Mouse (Mus musculus): ENCODE measurements around the gene Mdm2. TPM values are rescaled to one million over a fixed set of nuclear protein-coding genes. Genes with fewer than 3 reads are reported as not detected.

Mdm2 gene
- polyA plus RNA-seq, 1 experiment: 36.0 TPM

- H3ac ChIP-seq (ENCODE audit: control insufficient read depth, insufficient read length, low read depth): no peak overlapping the region
- no peak for TF ChIP-seq USF1 (IDR thresholded peaks at IDR 0.05; ENCODE audit: low read depth)
- peaks cover 43% of the 10 kb centered on the region for H3K79me3 ChIP-seq (ENCODE audit: low read depth)
- H3K36me3 ChIP-seq (ENCODE audit: control insufficient read depth, insufficient read depth): peaks cover 98% of the 10 kb centered on the region
- no peak overlapping the region for H3K4me3 ChIP-seq (ENCODE audit: insufficient read depth, poor library complexity, severe bottlenecking)
- peaks cover 79% of the 10 kb centered on the region for H3K79me2 ChIP-seq (ENCODE audit: control insufficient read depth, insufficient read depth)
- no peaks in the 10 kb centered on the region for H3K27me3 ChIP-seq (ENCODE audit: control insufficient read depth, insufficient read depth, insufficient read length)
Measured at GRCm38 (mm10) chr10:117696827-117697560, 13.6 kb downstream of the Mdm2 start.

- Histone ChIP-seq H3K36me3 (ENCODE audit: control insufficient read depth, insufficient read depth) (peaks cover 98% of the 10 kb centered on the region), H3K4me3 (ENCODE audit: insufficient read depth, poor library complexity, severe bottlenecking) (no peak overlapping the region)
- no peak for TF ChIP-seq USF1 (IDR thresholded peaks at IDR 0.05; ENCODE audit: low read depth)
- no peak for TF ChIP-seq CEBPB (IDR thresholded peaks at IDR 0.05; ENCODE audit: low read depth)
- no peak for TF ChIP-seq CTCF (IDR thresholded peaks at IDR 0.05; ENCODE audit: control insufficient read depth, insufficient read depth, insufficient read length)
- no peak for TF ChIP-seq FOSL1 (IDR thresholded peaks at IDR 0.05; ENCODE audit: insufficient read depth, low read length, poor library complexity, severe bottlenecking)
- TF ChIP-seq MYOD1 (IDR thresholded peaks at IDR 0.05; ENCODE audit: control insufficient read depth, insufficient read length, low read depth): no peak
- TF ChIP-seq MYOG (IDR thresholded peaks at IDR 0.05; ENCODE audit: control insufficient read depth, extremely low read depth, insufficient read length): no peak
- no peak for TF ChIP-seq MAX (IDR thresholded peaks at IDR 0.05)
Measured at GRCm38 (mm10) chr10:117696021-117696826, 14.3 kb downstream of the Mdm2 start.

GRCm38 (mm10) chr10:117695605-117696004 is 15.0 kb downstream of the Mdm2 start:
- Histone ChIP-seq H3K27me3 (ENCODE audit: control insufficient read depth, insufficient read depth, insufficient read length) (no peaks in the 10 kb centered on the region), H3K79me2 (ENCODE audit: control insufficient read depth, insufficient read depth) (peaks cover 65% of the 10 kb centered on the region), H3K36me3 (ENCODE audit: control insufficient read depth, insufficient read depth) (peaks cover 98% of the 10 kb centered on the region), H3ac (ENCODE audit: control insufficient read depth, insufficient read length, low read depth) (no peak overlapping the region), H3K4me3 (ENCODE audit: insufficient read depth, poor library complexity, severe bottlenecking) (no peak overlapping the region), H3K79me3 (ENCODE audit: low read depth) (peaks cover 39% of the 10 kb centered on the region)
- no peak for TF ChIP-seq USF1 (IDR thresholded peaks at IDR 0.05; ENCODE audit: low read depth)
- no peak for TF ChIP-seq FOSL1 (IDR thresholded peaks at IDR 0.05; ENCODE audit: insufficient read depth, low read length, poor library complexity, severe bottlenecking)
- TF ChIP-seq MYOG (IDR thresholded peaks at IDR 0.05; ENCODE audit: control insufficient read depth, extremely low read depth, insufficient read length): no peak
- no peak for TF ChIP-seq MAX (IDR thresholded peaks at IDR 0.05)
- TF ChIP-seq MYOD1 (IDR thresholded peaks at IDR 0.05; ENCODE audit: control insufficient read depth, insufficient read length, low read depth): no peak
- no peak for TF ChIP-seq CEBPB (IDR thresholded peaks at IDR 0.05; ENCODE audit: low read depth)
- TF ChIP-seq CTCF (IDR thresholded peaks at IDR 0.05; ENCODE audit: control insufficient read depth, insufficient read depth, insufficient read length): no peak

More at GRCm38 (mm10) chr10:117696021-117696826, 14.3 kb downstream of the Mdm2 start:
- H3ac ChIP-seq (ENCODE audit: control insufficient read depth, insufficient read length, low read depth): no peak overlapping the region
- H3K79me2 ChIP-seq (ENCODE audit: control insufficient read depth, insufficient read depth): peaks cover 71% of the 10 kb centered on the region
- no peaks in the 10 kb centered on the region for H3K27me3 ChIP-seq (ENCODE audit: control insufficient read depth, insufficient read depth, insufficient read length)
- peaks cover 45% of the 10 kb centered on the region for H3K79me3 ChIP-seq (ENCODE audit: low read depth)

- Histone ChIP-seq H3K36me3 (ENCODE audit: control insufficient read depth, insufficient read depth) (peaks cover 98% of the 10 kb centered on the region), H3K79me2 (ENCODE audit: control insufficient read depth, insufficient read depth) (peaks cover 65% of the 10 kb centered on the region), H3K27me3 (ENCODE audit: control insufficient read depth, insufficient read depth, insufficient read length) (no peaks in the 10 kb centered on the region), H3K79me3 (ENCODE audit: low read depth) (peaks cover 34% of the 10 kb centered on the region), H3ac (ENCODE audit: control insufficient read depth, insufficient read length, low read depth) (no peak overlapping the region), H3K4me3 (ENCODE audit: insufficient read depth, poor library complexity, severe bottlenecking) (no peak overlapping the region)
- TF ChIP-seq MYOG (IDR thresholded peaks at IDR 0.05; ENCODE audit: control insufficient read depth, extremely low read depth, insufficient read length) (no peak), FOSL1 (IDR thresholded peaks at IDR 0.05; ENCODE audit: insufficient read depth, low read length, poor library complexity, severe bottlenecking) (no peak), CTCF (IDR thresholded peaks at IDR 0.05; ENCODE audit: control insufficient read depth, insufficient read depth, insufficient read length) (no peak), MYOD1 (IDR thresholded peaks at IDR 0.05; ENCODE audit: control insufficient read depth, insufficient read length, low read depth) (no peak), MAX (IDR thresholded peaks at IDR 0.05) (no peak), CEBPB (IDR thresholded peaks at IDR 0.05; ENCODE audit: low read depth) (no peak), USF1 (IDR thresholded peaks at IDR 0.05; ENCODE audit: low read depth) (no peak)
Measured at GRCm38 (mm10) chr10:117695027-117695426, 15.5 kb downstream of the Mdm2 start.

GRCm38 (mm10) chr10:117694255-117694953 is 16.2 kb downstream of the Mdm2 start:
- TF ChIP-seq MYOD1 (IDR thresholded peaks at IDR 0.05; ENCODE audit: control insufficient read depth, insufficient read length, low read depth) (no peak), FOSL1 (IDR thresholded peaks at IDR 0.05; ENCODE audit: insufficient read depth, low read length, poor library complexity, severe bottlenecking) (no peak)
- Histone ChIP-seq H3K36me3 (ENCODE audit: control insufficient read depth, insufficient read depth) (peaks cover 98% of the 10 kb centered on the region), H3K27me3 (ENCODE audit: control insufficient read depth, insufficient read depth, insufficient read length) (no peaks in the 10 kb centered on the region), H3K4me3 (ENCODE audit: insufficient read depth, poor library complexity, severe bottlenecking) (no peak overlapping the region), H3K79me3 (ENCODE audit: low read depth) (peaks cover 32% of the 10 kb centered on the region), H3ac (ENCODE audit: control insufficient read depth, insufficient read length, low read depth) (no peak overlapping the region), H3K79me2 (ENCODE audit: control insufficient read depth, insufficient read depth) (peaks cover 60% of the 10 kb centered on the region)

Measured in C2C12 (cell line).